Mouse (Mus musculus) C2C12 (cell line): Measurements from ENCODE around the gene Col10a1. TPM values are rescaled to one million over a fixed set of nuclear protein-coding genes. Genes with fewer than 3 reads are reported as not detected.
"Not testable (repeated sequence)": the region's sequence is repeated elsewhere in the genome, so short reads cannot be mapped to it uniquely, and the experiment has no call there.

Source experiments
- H3K27me3 ChIP-seq: one replicate; pipeline ENCODE4 v1.6.1; 2011; ENCODE audit not compliant: control insufficient read depth, insufficient read depth, insufficient read length
- H3K36me3 ChIP-seq: one replicate; pipeline ENCODE4 v1.6.1; 2011; ENCODE audit not compliant: control insufficient read depth, insufficient read depth
- H3K4me3 ChIP-seq: one replicate; pipeline ENCODE4 v1.5.1; 2011; ENCODE audit warnings: mild to moderate bottlenecking, control low read depth; ENCODE audit not compliant: poor library complexity, insufficient read depth, severe bottlenecking
- H3K79me2 ChIP-seq: one replicate; pipeline ENCODE4 v1.6.1; 2011; ENCODE audit not compliant: control insufficient read depth, insufficient read depth
- H3K79me3 ChIP-seq: one replicate; pipeline ENCODE4 v1.6.1; 2011; ENCODE audit warnings: low read depth, control low read depth
- H3ac ChIP-seq: one replicate; pipeline ENCODE3; 2011; ENCODE audit warnings: low read depth; ENCODE audit not compliant: control insufficient read depth, insufficient read length
- CEBPB ChIP-seq: IDR thresholded peaks from one replicate; pipeline ENCODE4 v1.6.1; 2011; ENCODE audit warnings: low read depth, mild to moderate bottlenecking, control low read depth, moderate library complexity
- CTCF ChIP-seq: IDR thresholded peaks from one replicate; pipeline ENCODE4 v1.5.1; 2011; ENCODE audit not compliant: control insufficient read depth, insufficient read depth, insufficient read length
- FOSL1 ChIP-seq: IDR thresholded peaks from one replicate; pipeline ENCODE4 v1.8.0; 2011; ENCODE audit warnings: mild to moderate bottlenecking, low read length; ENCODE audit not compliant: poor library complexity, insufficient read depth, severe bottlenecking
- MAX ChIP-seq: IDR thresholded peaks from one replicate; pipeline ENCODE4 v1.6.1; 2011; ENCODE audit warnings: mild to moderate bottlenecking, control low read depth
- MYOD1 ChIP-seq: IDR thresholded peaks from one replicate; pipeline ENCODE4 v1.6.1; 2011; ENCODE audit warnings: low read depth; ENCODE audit not compliant: control insufficient read depth, insufficient read length
- MYOG ChIP-seq: IDR thresholded peaks from one replicate; pipeline ENCODE4 v1.6.1; 2011; ENCODE audit not compliant: control insufficient read depth, insufficient read length; ENCODE audit errors: extremely low read depth
- USF1 ChIP-seq: IDR thresholded peaks from one replicate; pipeline ENCODE4 v1.6.1; 2011; ENCODE audit warnings: low read depth, mild to moderate bottlenecking, control low read depth, moderate library complexity
- polyA plus RNA-seq: library from polyadenylated mRNA; unstranded; fragments of >200 nt; fragmentation: generic; extraction: Trizol; gene quantifications from one replicate; pipeline ENCODE4 v1.2.1, GENCODE M21; 2012; ENCODE audit warnings: missing spikeins

Col10a1 gene
- polyA plus RNA-seq, 1 experiment = 1.1 TPM

GRCm38 (mm10) chr10:34431783-34432182, 42.0 kb downstream of the Col10a1 start:
- TF ChIP-seq CTCF (no peak), FOSL1 (no peak), CEBPB (no peak), MYOG (no peak), MAX (no peak), MYOD1 (no peak), USF1 (no peak)
- Histone ChIP-seq H3ac (no peak overlapping the region), H3K27me3 (no peaks in the 10 kb centered on the region), H3K4me3 (no peak overlapping the region), H3K36me3 (no peaks in the 10 kb centered on the region), H3K79me2 (no peaks in the 10 kb centered on the region), H3K79me3 (no peaks in the 10 kb centered on the region)

GRCm38 (mm10) chr10:34434191-34434590, 44.4 kb downstream of the Col10a1 start:
- H3ac ChIP-seq, H3K36me3 ChIP-seq, H3K27me3 ChIP-seq, H3K4me3 ChIP-seq, H3K79me3 ChIP-seq, H3K79me2 ChIP-seq: not testable (repeated sequence)

Other genes starting within 250 kb of the Col10a1 start
- gene Dse, start 182.3 kb upstream of the Col10a1 start, polyA plus RNA-seq = 8.7 TPM
- 15.5 TPM for gene Tspyl1, start 107.8 kb upstream of the Col10a1 start, polyA plus RNA-seq
- gene Tspyl4, start 92.5 kb upstream of the Col10a1 start, polyA plus RNA-seq = 2.3 TPM
- 2.9 TPM for gene Nt5dc1, start 28.6 kb downstream of the Col10a1 start, polyA plus RNA-seq
- 2.7 TPM for gene Frk, start 93.4 kb downstream of the Col10a1 start, polyA plus RNA-seq